Mouse (Mus musculus): ENCODE results near the gene Chmp3. TPM values are rescaled to one million over a fixed set of nuclear protein-coding genes. Genes with fewer than 3 reads are reported as not detected.

Chmp3 gene
- polyA plus RNA-seq, 1 experiment, result not detected

DNA sequence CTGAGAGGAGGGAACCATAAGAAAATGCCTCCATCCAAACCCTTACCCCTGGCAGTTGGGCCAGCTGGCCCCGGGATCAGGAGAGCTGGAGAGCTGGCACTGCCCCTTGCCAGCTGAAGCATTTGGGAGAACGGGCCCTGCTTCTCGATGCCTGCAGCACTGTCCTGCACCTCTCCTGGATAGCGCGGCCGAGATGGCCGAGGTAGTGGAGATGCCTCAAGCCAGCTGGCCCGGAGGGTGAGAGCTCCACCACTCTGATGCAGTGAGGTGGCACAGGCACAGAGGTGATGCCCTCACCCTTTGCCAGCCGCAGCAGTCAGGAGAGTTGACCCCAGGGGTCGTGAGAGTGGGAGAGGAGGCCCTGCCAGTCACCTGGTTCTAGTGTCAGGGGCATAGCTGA lies 16.5 kb upstream of the Chmp3 start:
- Histone ChIP-seq H3K4me3 (ENCODE audit: insufficient read depth, low read depth, low read length) (no peak overlapping the region), H3K27ac (ENCODE audit: insufficient read depth, low read depth, low read length) (no peak overlapping the region), H3K4me1 (ENCODE audit: control insufficient read depth, insufficient read depth, low read length) (no peaks in the 10 kb centered on the region)
- 82% methylated on average over 10 of the region's 10 CpGs for WGBS
- TF ChIP-seq CTCF (IDR thresholded peaks at IDR 0.05; ENCODE audit: insufficient read depth, low read depth, low read length) (no peak), POLR2A (IDR thresholded peaks at IDR 0.05; ENCODE audit: insufficient read depth, low read depth, low read length) (no peak)

DNA sequence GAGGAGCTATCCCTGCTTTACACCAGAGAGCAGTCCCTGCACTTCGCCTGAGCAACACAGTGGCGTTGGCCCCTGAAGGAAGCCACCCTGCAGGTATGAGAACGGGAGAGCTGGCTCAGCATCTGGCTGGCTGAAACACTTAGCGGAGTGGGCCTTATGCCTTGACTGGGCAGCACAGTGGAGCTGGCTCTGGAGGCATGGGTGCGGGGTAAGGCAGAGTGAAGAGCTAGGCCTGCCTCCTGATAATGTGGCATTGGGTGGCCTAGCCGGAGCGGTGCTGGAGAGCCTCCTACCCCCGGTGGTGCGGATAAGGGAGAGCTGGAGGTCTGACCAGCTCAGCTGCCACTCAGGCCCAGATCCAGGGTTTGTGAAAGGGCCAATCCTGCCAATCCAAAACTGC lies 15.8 kb upstream of the Chmp3 start:
- Histone ChIP-seq H3K27ac (ENCODE audit: insufficient read depth, low read depth, low read length) (no peak overlapping the region), H3K4me1 (ENCODE audit: control insufficient read depth, insufficient read depth, low read length) (no peaks in the 10 kb centered on the region), H3K4me3 (ENCODE audit: insufficient read depth, low read depth, low read length) (no peak overlapping the region)
- 89% methylated on average over 9 of the region's 9 CpGs for WGBS
- no peak for TF ChIP-seq CTCF (IDR thresholded peaks at IDR 0.05; ENCODE audit: insufficient read depth, low read depth, low read length)
- TF ChIP-seq POLR2A (IDR thresholded peaks at IDR 0.05; ENCODE audit: insufficient read depth, low read depth, low read length), result no peak

DNA sequence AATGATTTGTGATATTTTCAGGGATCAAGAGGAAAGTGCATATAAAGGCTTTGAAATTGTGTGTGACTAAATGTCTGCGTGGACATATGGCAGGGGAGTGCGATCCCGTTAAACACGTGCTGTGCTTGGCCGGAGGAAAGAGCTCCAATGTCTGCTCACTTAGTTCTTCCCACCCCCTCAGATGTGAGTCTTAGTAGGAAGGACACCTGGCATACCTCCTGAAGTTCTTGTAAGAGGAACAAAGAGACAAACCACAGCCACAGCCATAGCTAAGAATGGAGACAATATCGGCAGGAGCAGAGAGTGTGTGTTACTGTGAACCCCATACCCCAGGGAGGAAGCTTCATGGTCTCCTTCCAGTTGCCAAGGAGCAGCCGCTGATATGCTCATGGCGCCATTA lies 13.4 kb upstream of the Chmp3 start:
- WGBS, result 90% methylated on average over 8 of the region's 8 CpGs
- TF ChIP-seq CTCF (IDR thresholded peaks at IDR 0.05; ENCODE audit: insufficient read depth, low read depth, low read length) (no peak), POLR2A (IDR thresholded peaks at IDR 0.05; ENCODE audit: insufficient read depth, low read depth, low read length) (no peak)
- Histone ChIP-seq H3K4me3 (ENCODE audit: insufficient read depth, low read depth, low read length) (no peak overlapping the region), H3K27ac (ENCODE audit: insufficient read depth, low read depth, low read length) (no peak overlapping the region), H3K4me1 (ENCODE audit: control insufficient read depth, insufficient read depth, low read length) (no peaks in the 10 kb centered on the region)

DNA sequence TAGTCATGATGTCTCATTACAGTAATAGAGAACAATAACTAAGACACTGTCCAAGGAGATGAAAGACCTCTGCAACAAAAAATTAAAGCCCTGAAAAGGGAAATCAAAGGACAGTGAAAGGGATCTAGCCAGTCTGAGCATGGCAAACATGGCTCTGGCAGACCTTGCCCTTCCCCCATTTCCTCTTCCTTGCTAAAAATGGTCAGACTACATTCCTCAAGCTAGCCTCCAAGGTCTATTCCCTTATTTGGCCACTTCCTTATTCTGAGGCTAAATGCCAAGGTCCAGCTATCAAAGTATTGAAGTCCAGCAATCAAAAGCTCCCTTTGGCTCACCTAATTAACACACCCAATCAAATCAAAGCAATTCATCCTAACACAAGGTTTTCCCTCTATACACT lies 6.3 kb upstream of the Chmp3 start:
- Histone ChIP-seq H3K4me1 (ENCODE audit: control insufficient read depth, insufficient read depth, low read length) (no peaks in the 10 kb centered on the region), H3K27ac (ENCODE audit: insufficient read depth, low read depth, low read length) (no peak overlapping the region), H3K4me3 (ENCODE audit: insufficient read depth, low read depth, low read length) (no peak overlapping the region)
- TF ChIP-seq CTCF (IDR thresholded peaks at IDR 0.05; ENCODE audit: insufficient read depth, low read depth, low read length), result no peak
- TF ChIP-seq POLR2A (IDR thresholded peaks at IDR 0.05; ENCODE audit: insufficient read depth, low read depth, low read length), result no peak

DNA sequence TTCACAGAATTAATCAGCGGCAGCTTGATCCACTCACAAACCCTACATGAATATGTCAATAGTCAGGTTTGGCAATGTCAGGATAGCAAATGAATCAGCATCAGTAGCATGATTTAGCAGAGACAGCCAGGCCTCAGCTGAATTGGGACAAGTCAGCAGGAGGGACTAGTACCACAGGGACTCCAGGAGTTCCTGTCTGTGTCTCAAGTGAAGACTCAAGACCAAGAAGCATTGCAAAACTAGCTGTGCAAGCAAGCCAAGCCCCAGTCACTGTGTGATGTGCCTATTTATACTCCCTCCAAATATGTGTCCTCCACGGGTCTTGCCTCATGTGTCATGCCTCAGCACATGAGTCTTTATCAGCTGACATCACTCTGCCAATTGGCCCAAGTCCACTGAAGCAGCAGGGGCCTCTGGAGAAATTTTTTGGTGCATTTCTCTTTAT lies 11.9 kb downstream of the Chmp3 start:
- H3K27ac ChIP-seq (ENCODE audit: insufficient read depth, low read depth, low read length), result no peak overlapping the region
- TF ChIP-seq CTCF (IDR thresholded peaks at IDR 0.05; ENCODE audit: insufficient read depth, low read depth, low read length), result no peak
- TF ChIP-seq POLR2A (IDR thresholded peaks at IDR 0.05; ENCODE audit: insufficient read depth, low read depth, low read length), result no peak
- 79% methylated on average over 2 of the region's 2 CpGs for WGBS
- no peaks in the 10 kb centered on the region for H3K4me1 ChIP-seq (ENCODE audit: control insufficient read depth, insufficient read depth, low read length)
- no peak overlapping the region for H3K4me3 ChIP-seq (ENCODE audit: insufficient read depth, low read depth, low read length)

DNA sequence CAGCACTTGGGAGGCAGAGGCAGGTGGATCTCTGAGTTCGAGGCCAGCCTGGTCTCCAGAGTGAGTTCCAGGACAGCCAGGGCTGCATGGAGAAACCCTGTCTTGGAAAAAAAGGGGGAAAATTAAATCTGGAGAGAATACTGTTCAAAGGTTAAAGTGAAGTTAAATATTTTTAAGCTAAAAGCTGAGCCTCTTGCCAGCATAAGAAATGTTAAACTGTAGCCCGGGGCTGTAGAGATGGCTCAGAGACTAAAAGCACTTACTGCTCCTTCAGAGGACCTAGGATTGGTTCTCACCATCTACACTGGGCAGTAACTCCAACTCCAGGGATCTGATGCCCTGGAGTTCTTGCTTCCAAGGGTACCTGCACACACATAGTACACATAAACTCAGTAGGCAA lies 13.2 kb downstream of the Chmp3 start:
- WGBS, result 96% methylated on average over 2 of the region's 2 CpGs
- no peak overlapping the region for H3K27ac ChIP-seq (ENCODE audit: insufficient read depth, low read depth, low read length)
- H3K4me1 ChIP-seq (ENCODE audit: control insufficient read depth, insufficient read depth, low read length), result no peaks in the 10 kb centered on the region
- no peak overlapping the region for H3K4me3 ChIP-seq (ENCODE audit: insufficient read depth, low read depth, low read length)
- no peak for TF ChIP-seq CTCF (IDR thresholded peaks at IDR 0.05; ENCODE audit: insufficient read depth, low read depth, low read length)
- TF ChIP-seq POLR2A (IDR thresholded peaks at IDR 0.05; ENCODE audit: insufficient read depth, low read depth, low read length), result no peak

DNA sequence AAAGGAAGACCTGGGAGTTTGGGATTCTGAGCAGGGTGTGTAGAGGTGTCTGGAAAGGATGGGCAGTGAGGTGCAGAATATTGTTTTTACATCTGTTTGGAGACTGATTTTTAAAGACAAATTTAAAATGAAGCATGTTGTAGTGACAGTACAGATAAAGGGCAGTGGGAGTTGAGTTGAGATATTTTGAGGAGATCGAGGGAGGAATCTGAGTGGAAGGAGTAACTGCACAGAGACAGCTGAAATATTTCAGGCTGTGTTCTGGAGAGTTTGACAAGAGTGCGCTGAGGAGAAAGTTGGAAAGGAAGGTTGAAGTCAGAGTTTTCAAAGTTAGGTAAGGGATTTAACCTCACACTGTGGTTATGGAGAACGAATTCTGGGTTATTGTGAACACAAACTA lies 25.0 kb downstream of the Chmp3 start:
- TF ChIP-seq POLR2A (IDR thresholded peaks at IDR 0.05; ENCODE audit: insufficient read depth, low read depth, low read length), result no peak
- TF ChIP-seq CTCF (IDR thresholded peaks at IDR 0.05; ENCODE audit: insufficient read depth, low read depth, low read length), result no peak
- Histone ChIP-seq H3K27ac (ENCODE audit: insufficient read depth, low read depth, low read length) (no peak overlapping the region), H3K4me1 (ENCODE audit: control insufficient read depth, insufficient read depth, low read length) (0 out of 2 replicates have a peak, but pooled peaks cover 2% of the 10 kb centered on the region), H3K4me3 (ENCODE audit: insufficient read depth, low read depth, low read length) (no peak overlapping the region)
- WGBS, result 83% methylated on average over 3 of the region's 3 CpGs

DNA sequence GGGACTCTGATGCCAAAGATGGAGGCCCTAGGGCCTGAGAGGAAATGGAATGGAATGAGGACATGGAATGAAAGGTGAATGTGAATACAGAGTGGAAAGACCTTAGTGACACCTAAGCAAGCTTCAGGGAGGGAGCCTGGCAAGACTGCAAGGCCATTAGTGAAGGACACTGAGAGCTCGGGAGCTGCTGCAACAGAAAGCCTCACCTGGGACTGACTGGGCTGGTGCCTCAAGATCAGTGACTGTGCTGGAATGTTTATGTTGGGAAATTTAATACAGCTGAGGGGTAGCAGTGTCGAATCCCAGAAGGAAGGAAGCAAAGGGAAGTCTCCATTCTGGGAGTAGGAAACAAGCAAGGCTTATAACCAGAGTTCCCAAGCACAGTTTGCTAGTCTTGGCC lies 25.4 kb downstream of the Chmp3 start:
- Histone ChIP-seq H3K4me3 (ENCODE audit: insufficient read depth, low read depth, low read length) (no peak overlapping the region), H3K27ac (ENCODE audit: insufficient read depth, low read depth, low read length) (no peak overlapping the region)
- WGBS, result 82% methylated on average over 2 of the region's 2 CpGs

DNA sequence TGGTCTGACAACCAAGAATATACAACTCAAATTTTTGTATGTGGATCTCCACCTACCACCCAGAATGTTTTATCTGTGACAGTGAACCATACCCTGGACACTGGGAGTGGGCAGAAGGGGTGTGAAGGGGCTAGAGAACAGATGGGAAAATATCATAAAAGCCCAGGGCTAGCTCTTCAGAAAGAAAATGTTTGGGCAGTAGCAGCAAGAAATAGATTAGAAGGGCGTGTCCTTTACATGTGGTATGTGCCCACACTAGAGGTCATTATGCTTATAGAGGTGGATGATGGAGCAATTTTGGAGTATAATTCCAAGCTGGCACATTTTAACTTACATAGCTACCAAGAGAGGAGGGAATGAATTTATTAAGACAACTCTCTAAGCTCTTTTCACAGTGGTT lies 31.8 kb downstream of the Chmp3 start:
- Histone ChIP-seq H3K4me1 (ENCODE audit: control insufficient read depth, insufficient read depth, low read length) (0 out of 2 replicates have a peak, but pooled peaks cover 2% of the 10 kb centered on the region), H3K27ac (ENCODE audit: insufficient read depth, low read depth, low read length) (no peak overlapping the region), H3K4me3 (ENCODE audit: insufficient read depth, low read depth, low read length) (no peak overlapping the region)
- WGBS, result 98% methylated on average over 1 of the region's 1 CpGs
- TF ChIP-seq POLR2A (IDR thresholded peaks at IDR 0.05; ENCODE audit: insufficient read depth, low read depth, low read length) (no peak), CTCF (IDR thresholded peaks at IDR 0.05; ENCODE audit: insufficient read depth, low read depth, low read length) (no peak)

More for the DNA sequence above, 25.4 kb downstream of the Chmp3 start:
- TF ChIP-seq POLR2A (IDR thresholded peaks at IDR 0.05; ENCODE audit: insufficient read depth, low read depth, low read length) (no peak), CTCF (IDR thresholded peaks at IDR 0.05; ENCODE audit: insufficient read depth, low read depth, low read length) (no peak)
- 0 out of 2 replicates have a peak, but pooled peaks cover 2% of the 10 kb centered on the region for H3K4me1 ChIP-seq (ENCODE audit: control insufficient read depth, insufficient read depth, low read length)

DNA sequence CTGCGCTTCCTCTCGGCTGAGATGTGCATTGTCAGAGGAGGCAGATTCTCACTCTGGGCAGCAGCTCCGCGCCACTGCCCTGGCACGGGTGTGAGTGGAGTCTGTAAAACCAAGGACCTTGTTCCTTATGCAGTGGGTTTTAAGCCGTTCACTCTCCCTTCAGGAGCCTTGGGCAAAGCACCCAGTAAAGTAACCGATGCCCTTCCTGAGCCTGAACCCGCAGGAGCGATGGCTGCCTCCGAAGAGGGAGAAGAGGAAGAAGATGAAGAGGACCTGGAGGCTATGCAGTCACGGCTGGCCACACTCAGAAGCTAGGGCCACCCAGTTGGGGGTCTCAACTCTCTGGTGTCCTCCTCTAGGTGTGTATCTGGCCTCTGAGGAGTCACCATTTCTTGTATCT lies 35.9 kb downstream of the Chmp3 start:
- no peak for TF ChIP-seq POLR2A (IDR thresholded peaks at IDR 0.05; ENCODE audit: insufficient read depth, low read depth, low read length)
- TF ChIP-seq CTCF (IDR thresholded peaks at IDR 0.05; ENCODE audit: insufficient read depth, low read depth, low read length), result no peak
- 95% methylated on average over 11 of the region's 11 CpGs for WGBS
- H3K27ac ChIP-seq (ENCODE audit: insufficient read depth, low read depth, low read length), result no peak overlapping the region
- H3K4me1 ChIP-seq (ENCODE audit: control insufficient read depth, insufficient read depth, low read length), result 0 out of 2 replicates have a peak, but pooled peaks cover 2% of the 10 kb centered on the region
- H3K4me3 ChIP-seq (ENCODE audit: insufficient read depth, low read depth, low read length), result no peak overlapping the region

Data from olfactory bulb, adult 2 months (tissue).